Mouse (Mus musculus) CH12F3 (cell line): ENCODE measurements around the gene Spc25.

ENCODE experiments used
- in situ Hi-C: fragments of 300-500 bp; cut with MboI; formaldehyde crosslinking; loops from 2 replicates; pipeline ENCODE4 v1.14.3; 2020; ENCODE audit warnings: low sequenced_read_pairs

Spc25 gene

GRCm38 (mm10) chr2:69205791-69206351 is at the start of gene Spc25:
Gene Spc25 (minus strand): TSS chr2:69206194.
- in situ Hi-C loops: no loop called here

DNA sequence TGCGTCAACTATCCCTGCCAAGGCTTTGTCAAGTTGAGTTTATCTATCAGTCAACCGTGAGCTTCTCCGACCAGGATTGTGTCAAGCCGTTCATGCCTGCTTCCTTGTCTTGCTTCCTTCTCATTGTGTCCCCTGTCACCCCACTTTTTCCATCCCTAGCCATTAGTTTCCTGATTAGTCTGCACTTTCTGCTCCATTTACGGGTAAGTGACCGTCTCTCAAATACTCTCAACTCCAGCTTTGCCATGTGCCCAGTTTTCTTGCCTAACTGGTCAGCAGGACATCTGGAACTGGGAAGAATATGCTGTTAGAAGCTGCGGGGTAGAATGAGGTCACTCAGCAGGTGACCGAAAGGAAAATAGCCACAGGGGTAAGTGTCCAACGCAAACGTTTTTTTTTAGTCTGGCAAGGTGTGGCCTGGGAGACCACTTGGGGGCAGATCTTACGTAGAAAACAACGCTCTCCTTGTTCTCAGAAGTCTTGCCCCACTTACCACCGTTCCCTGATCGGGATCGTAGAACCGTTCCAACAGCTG is 42.3 kb upstream of the Spc25 start:
- in situ Hi-C loops: no loop called here

DNA sequence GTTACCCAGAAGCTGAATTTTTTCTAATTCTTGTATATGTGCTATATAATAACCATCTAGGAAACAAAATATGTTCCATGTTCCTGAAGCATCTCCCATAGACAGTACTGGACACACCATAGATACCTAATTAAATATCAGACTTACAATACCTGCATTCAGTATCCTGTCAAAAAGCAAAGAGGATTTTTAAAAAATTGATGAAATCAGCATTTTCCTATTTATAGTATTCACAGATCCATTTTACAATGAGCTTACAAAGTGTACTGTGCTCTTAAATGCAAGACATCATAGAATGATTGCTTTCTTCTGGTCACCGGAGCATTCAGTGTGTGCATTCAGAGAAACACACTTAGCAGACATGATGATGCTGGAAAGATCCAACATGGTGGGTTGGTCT is 41.1 kb upstream of the Spc25 start:
- in situ Hi-C loops: no loop called here

DNA sequence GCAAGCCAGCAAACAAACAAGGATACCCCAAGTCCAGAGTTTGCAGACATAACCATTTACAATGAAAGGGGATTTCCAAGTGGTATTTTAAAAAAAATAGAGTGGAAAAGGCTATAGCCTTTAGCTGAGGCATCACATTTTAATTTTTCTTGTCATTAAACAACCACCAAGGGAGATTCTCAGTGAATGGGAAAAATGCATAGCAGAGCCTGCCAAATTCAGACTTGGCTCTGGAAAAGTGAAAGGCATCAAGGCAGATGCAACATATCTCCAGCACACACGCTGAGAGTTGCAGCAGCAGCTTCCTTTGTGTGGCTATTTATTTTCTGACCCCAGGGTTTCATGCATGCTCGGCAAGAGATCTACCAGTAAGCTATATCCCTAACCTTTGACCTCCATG is 38.9 kb upstream of the Spc25 start:
- in situ Hi-C loops: no loop called here

DNA sequence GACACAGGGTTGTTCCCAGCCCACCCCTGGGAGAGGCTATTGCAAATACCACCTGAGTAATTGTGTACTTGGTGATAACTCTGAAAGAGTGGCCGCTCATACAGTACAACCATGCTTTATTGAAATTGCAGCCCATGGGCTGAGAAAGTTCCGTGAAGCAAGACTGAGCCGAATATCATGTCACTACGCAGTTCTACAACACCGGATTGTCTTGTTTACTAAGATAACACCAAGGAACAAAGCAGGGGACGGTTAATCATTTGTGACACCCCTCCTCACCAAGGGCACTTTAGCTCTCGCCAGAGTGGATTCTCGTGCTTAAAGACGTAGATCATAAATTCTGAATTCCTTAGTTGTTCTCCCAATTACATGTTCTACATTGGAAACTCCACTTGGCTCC is 33.3 kb upstream of the Spc25 start:
- in situ Hi-C loops: no loop called here

GRCm38 (mm10) chr2:69234976-69235678 is 29.1 kb upstream of the Spc25 start:
- in situ Hi-C loops: no loop called here

GRCm38 (mm10) chr2:69232101-69232500 is 26.1 kb upstream of the Spc25 start:
- in situ Hi-C loops: no loop called here

- in situ Hi-C loops: no loop called here
Observed at GRCm38 (mm10) chr2:69230137-69230536, 24.1 kb upstream of the Spc25 start.

DNA sequence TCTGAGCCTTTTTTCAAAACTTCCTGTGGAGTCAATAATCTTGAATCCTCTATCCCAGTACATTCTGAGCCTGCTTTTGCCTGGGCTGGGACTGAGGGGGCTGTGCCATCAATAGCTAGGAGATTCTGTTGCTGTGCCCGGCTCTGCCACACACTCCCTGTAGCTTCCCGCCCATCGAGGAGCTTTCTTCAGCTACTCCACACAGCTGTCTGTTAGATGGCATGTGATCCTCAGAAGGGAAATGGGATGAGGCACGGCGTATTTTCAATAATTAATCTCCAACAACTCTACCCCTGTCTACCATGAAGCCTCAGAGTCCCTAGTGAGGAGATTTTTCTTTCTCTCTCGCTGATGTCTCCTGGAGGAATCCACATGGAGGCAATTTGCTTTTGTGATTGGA is 22.6 kb upstream of the Spc25 start:
- in situ Hi-C loops: no loop called here

- in situ Hi-C loops: no loop called here
Observed at GRCm38 (mm10) chr2:69226876-69227275, 20.9 kb upstream of the Spc25 start.

- in situ Hi-C loops: no loop called here
Observed at GRCm38 (mm10) chr2:69224724-69225123, 18.7 kb upstream of the Spc25 start.

- in situ Hi-C loops: no loop called here
Observed at GRCm38 (mm10) chr2:69222815-69223214, 16.8 kb upstream of the Spc25 start.

- in situ Hi-C loops: no loop called here
Observed at GRCm38 (mm10) chr2:69221868-69222416, 15.9 kb upstream of the Spc25 start.

DNA sequence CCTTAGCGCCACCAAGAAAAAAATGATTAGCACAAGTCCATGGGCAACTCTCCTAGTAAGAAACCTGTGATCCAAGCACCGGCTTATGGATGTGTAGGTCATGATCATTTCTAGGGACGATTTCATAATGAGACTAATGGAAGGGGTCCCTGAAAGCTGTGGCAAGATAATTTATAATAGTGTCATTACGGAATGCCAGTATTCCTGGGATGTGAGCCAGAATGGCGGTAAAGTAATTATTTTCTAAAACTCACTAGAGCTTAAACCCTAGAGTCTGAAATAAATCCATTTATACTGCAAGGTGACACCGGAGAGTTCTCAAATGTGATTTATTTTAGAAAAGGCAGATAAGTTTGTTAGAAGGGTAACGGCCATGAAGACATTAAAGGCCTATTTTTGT is 9.2 kb upstream of the Spc25 start:
- in situ Hi-C loops: no loop called here

- in situ Hi-C loops: no loop called here
Observed at GRCm38 (mm10) chr2:69212652-69213051, 6.7 kb upstream of the Spc25 start.

- in situ Hi-C loops: no loop called here
Observed at GRCm38 (mm10) chr2:69210773-69211172, 4.8 kb upstream of the Spc25 start, which contains the start of gene G6pc2. Gene G6pc2 (plus strand): TSS chr2:69211073.

GRCm38 (mm10) chr2:69209684-69210083 is 3.7 kb upstream of the Spc25 start:
- in situ Hi-C loops: no loop called here

GRCm38 (mm10) chr2:69206523-69206922 is 529 bp upstream of the Spc25 start:
- in situ Hi-C loops: no loop called here

DNA sequence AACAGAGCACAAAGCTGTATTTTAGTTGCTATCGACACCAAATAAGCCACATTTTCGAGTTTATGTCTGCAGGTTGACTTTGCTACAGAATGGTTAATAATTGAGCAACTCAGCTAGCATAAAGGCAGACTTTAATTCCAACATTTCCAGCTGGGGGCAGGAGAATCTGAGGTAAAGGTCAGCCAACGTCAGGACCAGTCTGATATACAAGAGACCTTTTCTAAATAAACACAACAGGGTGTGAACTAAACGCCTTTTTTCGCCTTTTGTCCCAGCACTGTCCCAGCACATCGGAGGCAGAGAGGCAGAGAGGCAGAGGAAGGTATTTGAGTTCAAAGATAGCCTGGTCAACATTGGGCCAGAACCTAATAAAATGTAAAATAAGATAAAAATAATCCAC is 809 bp downstream of the Spc25 start:
- in situ Hi-C loops: no loop called here

DNA sequence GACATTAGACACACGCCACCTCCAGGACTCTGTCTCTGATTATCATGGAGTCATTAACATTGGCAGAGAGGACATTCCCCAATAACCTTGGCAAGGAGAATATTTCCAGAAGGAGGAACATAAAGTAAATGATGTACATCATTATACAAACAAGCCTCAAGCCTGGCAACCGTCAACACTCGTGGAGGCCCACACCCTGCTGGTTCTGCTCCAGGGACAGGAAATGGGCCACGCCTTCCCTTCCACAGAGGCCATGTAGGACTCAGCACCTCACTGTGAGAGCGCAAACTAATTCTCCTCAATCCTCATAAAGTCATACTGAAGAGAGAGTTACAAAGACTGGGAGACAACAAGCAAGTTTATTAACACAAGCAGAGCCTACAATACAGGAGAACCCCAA is 12.4 kb downstream of the Spc25 start:
- in situ Hi-C loops: no loop called here

GRCm38 (mm10) chr2:69191059-69191458 is 14.9 kb downstream of the Spc25 start:
- in situ Hi-C loops: no loop called here

GRCm38 (mm10) chr2:69189222-69189621 is 16.8 kb downstream of the Spc25 start:
- in situ Hi-C loops: no loop called here
